Mouse (Mus musculus) MEL (cell line): ENCODE data around the gene Gm13101. TPM values are rescaled to one million over a fixed set of nuclear protein-coding genes. Genes with fewer than 3 reads are reported as not detected.
"Not testable (repeated sequence)": the region's sequence is repeated elsewhere in the genome, so short reads cannot be mapped to it uniquely, and the experiment has no call there.

Source experiments
- DNase-seq: peaks from one replicate; pipeline ENCODE4 v3.0.0; 2011; ENCODE audit warnings: low read depth, low spot score
- H3K27ac ChIP-seq: 2 replicates; pipeline ENCODE4 v1.5.1; 2012; ENCODE audit warnings: low read depth, mild to moderate bottlenecking, control low read depth, low read length, moderate library complexity; ENCODE audit not compliant: control insufficient read depth
- H3K27me3 ChIP-seq, 2 experiments: fragments of 150-350 bp in 1 of 2; sonication (generic) in 1 of 2; 2 replicates each; pipeline ENCODE4 v1.6.1; 2012; ENCODE audit warnings: low read length in 2 of 2, mild to moderate bottlenecking in 2 of 2, improper control_type of control experiment in 1 of 2, moderate library complexity in 1 of 2; ENCODE audit not compliant: insufficient read depth in 2 of 2, control insufficient read depth in 1 of 2
- H3K36me3 ChIP-seq, 2 experiments: 2 replicates each; pipeline ENCODE4 v1.6.1; 2012 to 2014; ENCODE audit warnings: low read length in 2 of 2, improper control_type of control experiment in 1 of 2, inconsistent platforms in 1 of 2, mild to moderate bottlenecking in 1 of 2; ENCODE audit not compliant: insufficient read depth in 2 of 2, control insufficient read depth in 1 of 2
- H3K4me1 ChIP-seq, 2 experiments: fragments of 150-350 bp in 1 of 2; sonication (generic) in 1 of 2; 2 replicates each; pipeline ENCODE4 v1.6.1; 2012; ENCODE audit warnings: low read length in 2 of 2, improper control_type of control experiment in 1 of 2, mild to moderate bottlenecking in 1 of 2; ENCODE audit not compliant: insufficient read depth in 2 of 2, control insufficient read depth in 1 of 2
- H3K4me3 ChIP-seq, 2 experiments: fragments of 150-350 bp in 1 of 2; sonication (generic) in 1 of 2; 2 replicates each; pipeline ENCODE4 v1.5.1; 2012; ENCODE audit warnings: low read depth in 2 of 2, low read length in 2 of 2, mild to moderate bottlenecking in 2 of 2, moderate library complexity in 2 of 2, control low read depth in 1 of 2, improper control_type of control experiment in 1 of 2; ENCODE audit not compliant: control insufficient read depth in 1 of 2, insufficient read depth in 1 of 2
- H3K79me2 ChIP-seq: 2 replicates; pipeline ENCODE4 v1.6.1; 2012; ENCODE audit warnings: mild to moderate bottlenecking, low read length, moderate library complexity; ENCODE audit not compliant: control insufficient read depth, poor library complexity, insufficient read depth
- H3K9ac ChIP-seq: 2 replicates; pipeline ENCODE4 v1.6.1; 2012; ENCODE audit warnings: low read depth, mild to moderate bottlenecking, control low read depth, low read length, moderate library complexity; ENCODE audit not compliant: control insufficient read depth, poor library complexity, severe bottlenecking
- H3K9me3 ChIP-seq: fragments of 150-350 bp; sonication (generic); replicated peaks from 2 replicates; pipeline ENCODE4 v1.6.1; 2012; ENCODE audit warnings: mild to moderate bottlenecking, low read length, improper control_type of control experiment, moderate library complexity; ENCODE audit not compliant: insufficient read depth
- polyA plus RNA-seq, 2 experiments: library from polyadenylated mRNA; stranded (reverse) in 1 of 2; unstranded in 1 of 2; fragments of >175 nt in 1 of 2; fragments of >200 nt in 1 of 2; gene quantifications; 2 replicates each; pipeline versions ENCODE4 v1.2.1 to v1.2.4; 2012; ENCODE audit warnings: low replicate concordance in 2 of 2, low read depth in 1 of 2; ENCODE audit not compliant: insufficient read length in 2 of 2, insufficient read depth in 1 of 2, missing spikeins in 1 of 2
- total RNA-seq: library from RNA; depleted of rRNA; stranded (reverse); fragments of 300-350 nt; gene quantifications from 2 replicates; pipeline ENCODE4 v1.2.3, GENCODE M21; 2012; rRNA removed

Gene Gm13101
- total and polyA plus RNA-seq, 3 experiments: not detected

GRCm38 (mm10) chr4:143950916-143951315 is 15.8 kb downstream of the Gm13101 start, which contains the start of gene Pramef25:
Pramef25 (minus strand) TSS chr4:143951016.
- not testable (repeated sequence) for H3K9ac ChIP-seq, H3K4me3 ChIP-seq, H3K79me2 ChIP-seq, H3K27me3 ChIP-seq, H3K27ac ChIP-seq, H3K4me1 ChIP-seq, DNase-seq, H3K36me3 ChIP-seq, H3K9me3 ChIP-seq

Other genes with a start within 250 kb of the Gm13101 start
- not detected in 2 replicates for gene Gm13078, start 247.5 kb downstream of the Gm13101 start, total RNA-seq
- not detected for gene Gm13078, start 247.5 kb downstream of the Gm13101 start, polyA plus RNA-seq
- not detected in 2 replicates for gene Gm13023, start 177.6 kb downstream of the Gm13101 start, total RNA-seq
- not detected for gene Gm13023, start 177.6 kb downstream of the Gm13101 start, polyA plus RNA-seq
- not detected in 2 replicates for gene Gm13084, start 150.9 kb downstream of the Gm13101 start, total RNA-seq
- not detected for gene Gm13084, start 150.9 kb downstream of the Gm13101 start, polyA plus RNA-seq
- not detected in 2 replicates for gene Gm13103, start 120.5 kb downstream of the Gm13101 start, total RNA-seq
- gene Gm13103, start 120.5 kb downstream of the Gm13101 start, polyA plus RNA-seq: not detected
- not detected in 2 replicates for gene Pramef6, start 66.6 kb downstream of the Gm13101 start, total RNA-seq
- not detected for gene Pramef6, start 66.6 kb downstream of the Gm13101 start, polyA plus RNA-seq
- not detected in 2 replicates for gene Pramef25, start 15.9 kb downstream of the Gm13101 start, total RNA-seq
- gene Pramef25, start 15.9 kb downstream of the Gm13101 start, polyA plus RNA-seq: not detected
- not detected in 2 replicates for gene Pramef17, start 27.4 kb upstream of the Gm13101 start, total RNA-seq
- not detected for gene Pramef17, start 27.4 kb upstream of the Gm13101 start, polyA plus RNA-seq
- not detected in 2 replicates for gene Pramel4, start 92.2 kb upstream of the Gm13101 start, total RNA-seq
- under 1 TPM in 1 of 2 experiments, not detected in 1; 0.07 TPM for gene Pramel4, start 92.2 kb upstream of the Gm13101 start, polyA plus RNA-seq
- gene Gm13102, start 139.5 kb upstream of the Gm13101 start, total RNA-seq: not detected in 2 replicates
- not detected for gene Gm13102, start 139.5 kb upstream of the Gm13101 start, polyA plus RNA-seq
- gene Oog3, start 195.7 kb upstream of the Gm13101 start, total RNA-seq: not detected in 2 replicates
- gene Oog3, start 195.7 kb upstream of the Gm13101 start, polyA plus RNA-seq: not detected
- gene Oog2, start 223.8 kb upstream of the Gm13101 start, total RNA-seq: not detected in 2 replicates
- gene Oog2, start 223.8 kb upstream of the Gm13101 start, polyA plus RNA-seq: not detected
- gene C87977, start 246.4 kb upstream of the Gm13101 start, total RNA-seq: not detected in 2 replicates
- not detected for gene C87977, start 246.4 kb upstream of the Gm13101 start, polyA plus RNA-seq